Mouse (Mus musculus): ENCODE data around the gene Magi2.
"Not testable (repeated sequence)": the region's sequence is repeated elsewhere in the genome, so short reads cannot be mapped to it uniquely, and the experiment has no call there.

Gene Magi2

GRCm38 (mm10) chr5:20723226-20723625, 1496.4 kb downstream of the Magi2 start:
- not testable (repeated sequence) for DNase-seq

GRCm38 (mm10) chr5:20738795-20739194, 1512.0 kb downstream of the Magi2 start:
- DNase-seq, result no peak

GRCm38 (mm10) chr5:20741193-20741592, 1514.4 kb downstream of the Magi2 start:
- no peak for DNase-seq

GRCm38 (mm10) chr5:20741936-20742335, 1515.1 kb downstream of the Magi2 start:
- no peak for DNase-seq

- no peak for DNase-seq
Measured at GRCm38 (mm10) chr5:20748142-20748541, 1521.3 kb downstream of the Magi2 start.

GRCm38 (mm10) chr5:20748856-20749255, 1522.0 kb downstream of the Magi2 start:
- DNase-seq, result no peak

GRCm38 (mm10) chr5:20749535-20749934, 1522.7 kb downstream of the Magi2 start:
- DNase-seq, result no peak

GRCm38 (mm10) chr5:20751000-20751399, 1524.2 kb downstream of the Magi2 start:
- no peak for DNase-seq

GRCm38 (mm10) chr5:20751696-20752095, 1524.9 kb downstream of the Magi2 start:
- no peak for DNase-seq

GRCm38 (mm10) chr5:20753096-20753495, 1526.3 kb downstream of the Magi2 start:
- DNase-seq, result no peak

- DNase-seq, result no peak
Measured at GRCm38 (mm10) chr5:20753963-20754362, 1527.1 kb downstream of the Magi2 start.
